Mouse (Mus musculus) adrenal gland, postnatal 25 days (tissue): ENCODE data around the gene Mybphl. TPM values are rescaled to one million over a fixed set of nuclear protein-coding genes. Genes with fewer than 3 reads are reported as not detected.

Experiments
- DNase-seq: peaks from one replicate; pipeline ENCODE4 v3.0.0; 2021; ENCODE audit warnings: mixed read lengths
- total RNA-seq: library from RNA; stranded (reverse); gene quantifications from 2 replicates; pipeline ENCODE4 v1.2.3, GENCODE M21; 2021

Mybphl gene
- total RNA-seq, 1 experiment from 2014 or later = not detected

- no peak for DNase-seq
These were observed 45.6 kb downstream of the Mybphl start for GRCm38 (mm10) chr3:108410359-108410714.

- DNase-seq = no peak
These were observed 46.5 kb downstream of the Mybphl start for GRCm38 (mm10) chr3:108411026-108411753.

- DNase-seq = peak; percentile 37
These were observed 47.0 kb downstream of the Mybphl start for GRCm38 (mm10) chr3:108411754-108412121.

GRCm38 (mm10) chr3:108413634-108414360 lies 49.1 kb downstream of the Mybphl start:
- no peak for DNase-seq

- DNase-seq = peak; percentile 49
These were observed 50.4 kb downstream of the Mybphl start, which contains the start of gene Celsr2 for GRCm38 (mm10) chr3:108414857-108415830. Gene Celsr2, minus strand, starts transcription at chr3:108415552.

DNA sequence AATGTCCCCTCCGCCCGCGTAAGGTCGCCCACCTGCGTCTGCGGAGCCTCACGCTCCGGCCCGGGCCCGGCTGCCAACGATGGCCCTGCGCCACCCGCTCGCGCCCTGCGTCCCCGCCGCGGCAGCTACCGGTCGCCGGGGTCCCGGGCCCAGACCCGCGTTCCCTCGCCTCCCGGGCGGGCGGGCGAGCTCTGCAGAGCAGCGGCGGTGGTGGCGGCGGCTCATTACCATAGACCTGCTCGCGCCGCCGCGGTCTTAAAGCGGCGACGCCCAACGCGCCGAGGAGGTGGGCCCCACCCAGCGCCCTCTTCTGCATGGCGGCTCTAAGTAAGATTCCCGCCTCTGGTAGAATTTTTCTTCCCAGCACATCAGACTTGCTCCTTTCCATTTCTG lies 51.1 kb downstream of the Mybphl start:
- peak; percentile 82 for DNase-seq

DNA sequence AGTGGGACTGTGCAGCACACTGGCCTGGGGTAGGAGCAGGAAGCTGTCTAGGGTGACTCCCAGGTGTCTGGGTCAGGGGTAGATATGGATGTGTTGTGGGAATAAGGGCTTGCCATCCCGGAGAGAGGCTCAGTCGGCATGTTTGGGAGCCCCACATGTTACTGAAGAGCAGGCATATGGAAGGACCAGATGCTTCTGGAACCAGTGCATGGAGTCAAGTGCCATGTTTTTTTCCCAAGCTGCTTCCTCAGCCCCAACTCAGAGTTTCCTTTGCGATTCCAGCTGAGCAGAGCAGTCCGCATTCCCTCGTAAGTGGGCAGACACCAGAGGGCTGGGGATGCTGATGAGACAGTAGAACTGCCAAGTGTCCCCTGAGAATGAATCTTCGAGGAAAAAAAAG lies 58.3 kb downstream of the Mybphl start:
- DNase-seq = no peak

- DNase-seq = peak; percentile 57
These were observed 59.4 kb downstream of the Mybphl start for GRCm38 (mm10) chr3:108423844-108424801.

GRCm38 (mm10) chr3:108424944-108425623 lies 60.4 kb downstream of the Mybphl start:
- DNase-seq = no peak

DNA sequence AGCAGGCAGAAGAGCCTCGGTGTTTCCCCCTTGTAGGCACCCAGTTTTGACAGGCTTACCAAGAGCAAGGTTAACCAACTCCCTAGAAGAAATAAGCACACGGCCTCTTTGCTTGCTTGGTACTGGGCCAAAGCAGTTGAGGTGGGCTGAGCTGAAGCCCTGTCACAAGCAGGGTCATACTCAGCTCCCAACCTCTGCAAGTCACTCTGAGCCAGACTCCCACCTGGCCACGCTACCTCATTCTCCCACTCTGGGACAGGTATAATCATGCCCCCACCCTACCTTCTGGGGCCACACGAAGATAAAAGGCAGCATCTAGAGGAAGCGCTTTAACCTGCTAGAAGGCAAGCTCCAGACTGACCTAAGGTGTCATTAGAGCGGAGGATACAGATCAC lies 60.9 kb downstream of the Mybphl start:
- no peak for DNase-seq

Other genes with a start within 250 kb of the Mybphl start
- 136 and 143 TPM in 2 replicates for gene Gnai3, start 218.8 kb upstream of the Mybphl start, total RNA-seq
- gene Gpr61, start 210.0 kb upstream of the Mybphl start, total RNA-seq = 0.49 TPM in 1 of 2 replicates, not detected in the other
- gene Amigo1, start 178.6 kb upstream of the Mybphl start, total RNA-seq = 21.0 and 24.7 TPM in 2 replicates
- 8.7 and 12.1 TPM in 2 replicates for gene Cyb561d1, start 163.7 kb upstream of the Mybphl start, total RNA-seq
- 12.8 and 15.1 TPM in 2 replicates for gene Atxn7l2, start 154.0 kb upstream of the Mybphl start, total RNA-seq
- gene Sypl2, start 138.3 kb upstream of the Mybphl start, total RNA-seq = 0.15 and 0.38 TPM in 2 replicates
- 74.3 and 95.5 TPM in 2 replicates for gene Psma5, start 108.0 kb upstream of the Mybphl start, total RNA-seq
- 27.7 and 28.6 TPM in 2 replicates for gene Sort1, start 80.8 kb upstream of the Mybphl start, total RNA-seq
- 2.5 and 3.7 TPM in 2 replicates for gene Psrc1, start 18.9 kb downstream of the Mybphl start, total RNA-seq
- gene Celsr2, start 50.6 kb downstream of the Mybphl start, total RNA-seq = 6.4 and 7.5 TPM in 2 replicates
- gene Sars, start 80.3 kb downstream of the Mybphl start, total RNA-seq = 170 and 185 TPM in 2 replicates
- not detected in 2 replicates for gene 1700013F07Rik, start 169.2 kb downstream of the Mybphl start, total RNA-seq
- gene 5330417C22Rik, start 171.6 kb downstream of the Mybphl start, total RNA-seq = 7.5 and 9.4 TPM in 2 replicates
- 48.8 and 56.2 TPM in 2 replicates for gene Tmem167b, start 197.6 kb downstream of the Mybphl start, total RNA-seq
- 25.0 and 27.6 TPM in 2 replicates for gene Taf13, start 206.8 kb downstream of the Mybphl start, total RNA-seq
- gene Wdr47, start 226.4 kb downstream of the Mybphl start, total RNA-seq = 12.5 and 13.0 TPM in 2 replicates